Mouse (Mus musculus) liver, embryonic 12.5 days (tissue): Measurements from ENCODE around the gene Urad. TPM values are rescaled to one million over a fixed set of nuclear protein-coding genes. Genes with fewer than 3 reads are reported as not detected.

Experiments
- ATAC-seq: fragments of 200-750 bp; cut with Nextera tagmentation; 2 replicates; pipeline ENCODE4 v1.8.0; 2017; ENCODE audit warnings: moderate number of reproducible peaks, mild to moderate bottlenecking, moderate library complexity
- H3K27ac ChIP-seq: fragments of 300-500 bp; sonication (generic); 2 replicates; pipeline ENCODE4 v1.5.1; 2016; ENCODE audit warnings: mild to moderate bottlenecking
- H3K27me3 ChIP-seq: fragments of 300-500 bp; sonication (generic); replicated peaks from 2 replicates; pipeline ENCODE4 v1.6.1; 2016; ENCODE audit warnings: mild to moderate bottlenecking, moderate library complexity
- H3K36me3 ChIP-seq: fragments of 300-500 bp; sonication (generic); 2 replicates; pipeline ENCODE4 v1.6.1; 2016; ENCODE audit warnings: mild to moderate bottlenecking, moderate library complexity
- H3K4me1 ChIP-seq: fragments of 300-500 bp; sonication (generic); 2 replicates; pipeline ENCODE4 v1.6.1; 2016
- H3K4me2 ChIP-seq: fragments of 300-500 bp; sonication (generic); 2 replicates; pipeline ENCODE4 v1.6.1; 2016; ENCODE audit warnings: mild to moderate bottlenecking, moderate library complexity
- H3K4me3 ChIP-seq: fragments of 300-500 bp; sonication (generic); 2 replicates; pipeline ENCODE4 v1.5.1; 2016; ENCODE audit warnings: mild to moderate bottlenecking, moderate library complexity
- H3K9ac ChIP-seq: fragments of 300-500 bp; sonication (generic); 2 replicates; pipeline ENCODE4 v1.6.1; 2016; ENCODE audit warnings: mild to moderate bottlenecking, moderate library complexity
- H3K9me3 ChIP-seq: fragments of 300-500 bp; sonication (generic); replicated peaks from 2 replicates; pipeline ENCODE4 v1.6.1; 2016; ENCODE audit warnings: mild to moderate bottlenecking, moderate library complexity
- WGBS: fragments of 180-500 bp; shearing (Covaris S2); methylation state at CpG from one replicate; pipeline ENCODE4 v1.1.7; 2016; ENCODE audit not compliant: insufficient replicate concordance; 5-methylcytosine and 5-hydroxymethylcytosine counted together
- polyA plus RNA-seq: library from polyadenylated mRNA; unstranded; fragments of >200 nt; fragmentation: Nextera tagmentation; extraction: Ambion mirVana; gene quantifications from 2 replicates; pipeline ENCODE4 v1.2.1, GENCODE M21; 2016

Gene Urad
- polyA plus RNA-seq: 0.21 TPM in 1 of 2 replicates, not detected in the other

GRCm38 (mm10) chr5:147322183-147322582, at the start of gene Urad:
TSS of gene Urad (minus strand) at chr5:147322440.
- H3K9ac ChIP-seq: no peak within 1 kb of the TSS
- WGBS: 48% methylated on average over 8 of the region's 8 CpGs
- peak within 1 kb of the TSS; percentile 35; the same call in 1 of the 2 replicates for H3K4me2 ChIP-seq
- no peak; the same call in 1 of the 2 replicates for ATAC-seq
- H3K27ac ChIP-seq: no peak within 1 kb of the TSS
- H3K4me1 ChIP-seq: peaks cover 5% of the 10 kb centered on the region; the same call in 1 of the 2 replicates
- no peaks in the 10 kb centered on the region for H3K36me3 ChIP-seq
- no peak within 1 kb of the TSS for H3K4me3 ChIP-seq
- H3K9me3 ChIP-seq: no peaks in the 10 kb centered on the region
- peaks cover 70% of the 10 kb centered on the region for H3K27me3 ChIP-seq

GRCm38 (mm10) chr5:147370276-147370675, 48.0 kb upstream of the Urad start:
- Histone ChIP-seq H3K4me2 (no peak overlapping the region), H3K9me3 (no peaks in the 10 kb centered on the region), H3K27me3 (no peaks in the 10 kb centered on the region), H3K27ac (no peak overlapping the region), H3K9ac (no peak overlapping the region), H3K36me3 (no peaks in the 10 kb centered on the region), H3K4me3 (no peak overlapping the region), H3K4me1 (no peaks in the 10 kb centered on the region)
- ATAC-seq: no peak
- 74% methylated on average over 8 of the region's 8 CpGs for WGBS

- 84% methylated on average over 6 of the region's 6 CpGs for WGBS
- no peaks in the 10 kb centered on the region for H3K9me3 ChIP-seq
- H3K36me3 ChIP-seq: no peaks in the 10 kb centered on the region
- H3K4me1 ChIP-seq: no peaks in the 10 kb centered on the region
- H3K4me3 ChIP-seq: no peak overlapping the region
- no peak overlapping the region for H3K27ac ChIP-seq
- H3K9ac ChIP-seq: no peak overlapping the region
- H3K27me3 ChIP-seq: no peaks in the 10 kb centered on the region
- ATAC-seq: no peak
- no peak overlapping the region for H3K4me2 ChIP-seq
These were observed 46.0 kb upstream of the Urad start for GRCm38 (mm10) chr5:147368221-147368620.

- WGBS: 24% methylated on average over 16 of the region's 16 CpGs
- no peaks in the 10 kb centered on the region for H3K27me3 ChIP-seq
- H3K4me2 ChIP-seq: peak overlapping the region; percentile 3
- no peak overlapping the region for H3K4me3 ChIP-seq
- no peaks in the 10 kb centered on the region for H3K9me3 ChIP-seq
- H3K36me3 ChIP-seq: no peaks in the 10 kb centered on the region
- H3K9ac ChIP-seq: no peak overlapping the region
- no peaks in the 10 kb centered on the region for H3K4me1 ChIP-seq
- no peak for ATAC-seq
- peak overlapping the region; percentile 59; the same call in 1 of the 2 replicates for H3K27ac ChIP-seq
These were observed 43.9 kb upstream of the Urad start for GRCm38 (mm10) chr5:147365995-147366765.

GRCm38 (mm10) chr5:147363054-147363453, 40.8 kb upstream of the Urad start:
- H3K4me1 ChIP-seq: no peaks in the 10 kb centered on the region
- no peak overlapping the region for H3K27ac ChIP-seq
- H3K4me2 ChIP-seq: no peak overlapping the region
- no peaks in the 10 kb centered on the region for H3K36me3 ChIP-seq
- ATAC-seq: no peak
- no peak overlapping the region for H3K4me3 ChIP-seq
- H3K9me3 ChIP-seq: no peaks in the 10 kb centered on the region
- H3K27me3 ChIP-seq: no peaks in the 10 kb centered on the region
- WGBS: 34% methylated on average over 12 of the region's 12 CpGs
- no peak overlapping the region for H3K9ac ChIP-seq

GRCm38 (mm10) chr5:147358481-147358880, 36.2 kb upstream of the Urad start:
- H3K27me3 ChIP-seq: no peaks in the 10 kb centered on the region
- no peak for ATAC-seq
- no peak overlapping the region for H3K9ac ChIP-seq
- no peak overlapping the region for H3K4me2 ChIP-seq
- H3K27ac ChIP-seq: no peak overlapping the region
- 81% methylated on average over 11 of the region's 11 CpGs for WGBS
- no peaks in the 10 kb centered on the region for H3K9me3 ChIP-seq
- no peak overlapping the region for H3K4me3 ChIP-seq
- no peaks in the 10 kb centered on the region for H3K36me3 ChIP-seq
- H3K4me1 ChIP-seq: no peaks in the 10 kb centered on the region

- 0 out of 2 replicates have a peak, but pooled peaks cover under 1% of the 10 kb centered on the region for H3K27me3 ChIP-seq
- 42% methylated on average over 3 of the region's 3 CpGs for WGBS
These were observed 35.3 kb upstream of the Urad start for GRCm38 (mm10) chr5:147357536-147357935.

GRCm38 (mm10) chr5:147356260-147357055, 34.2 kb upstream of the Urad start:
- 76% methylated on average over 13 of the region's 13 CpGs for WGBS
- no peak for ATAC-seq
- no peaks in the 10 kb centered on the region for H3K9me3 ChIP-seq

More at GRCm38 (mm10) chr5:147357536-147357935, 35.3 kb upstream of the Urad start:
- no peak overlapping the region for H3K27ac ChIP-seq
- no peaks in the 10 kb centered on the region for H3K9me3 ChIP-seq
- H3K4me1 ChIP-seq: no peaks in the 10 kb centered on the region
- no peak overlapping the region for H3K4me3 ChIP-seq
- ATAC-seq: no peak
- no peaks in the 10 kb centered on the region for H3K36me3 ChIP-seq
- H3K9ac ChIP-seq: no peak overlapping the region
- H3K4me2 ChIP-seq: no peak overlapping the region

GRCm38 (mm10) chr5:147355788-147356187, 33.5 kb upstream of the Urad start:
- Histone ChIP-seq H3K4me3 (no peak overlapping the region), H3K27me3 (0 out of 2 replicates have a peak, but pooled peaks cover 3% of the 10 kb centered on the region), H3K9me3 (no peaks in the 10 kb centered on the region), H3K9ac (no peak overlapping the region), H3K4me2 (no peak overlapping the region), H3K27ac (no peak overlapping the region), H3K4me1 (no peaks in the 10 kb centered on the region), H3K36me3 (no peaks in the 10 kb centered on the region)
- ATAC-seq: no peak
- 53% methylated on average over 3 of the region's 3 CpGs for WGBS

More at GRCm38 (mm10) chr5:147356260-147357055, 34.2 kb upstream of the Urad start:
- Histone ChIP-seq H3K4me3 (no peak overlapping the region), H3K27me3 (0 out of 2 replicates have a peak, but pooled peaks cover 3% of the 10 kb centered on the region), H3K4me1 (no peaks in the 10 kb centered on the region), H3K27ac (no peak overlapping the region), H3K36me3 (no peaks in the 10 kb centered on the region), H3K9ac (no peak overlapping the region), H3K4me2 (no peak overlapping the region)

- H3K4me2 ChIP-seq: no peak overlapping the region
- no peaks in the 10 kb centered on the region for H3K4me1 ChIP-seq
- H3K4me3 ChIP-seq: no peak overlapping the region
- H3K9me3 ChIP-seq: no peaks in the 10 kb centered on the region
- 0 out of 2 replicates have a peak, but pooled peaks cover 3% of the 10 kb centered on the region for H3K27me3 ChIP-seq
- ATAC-seq: no peak
- 57% methylated on average over 8 of the region's 8 CpGs for WGBS
- H3K36me3 ChIP-seq: no peaks in the 10 kb centered on the region
- no peak overlapping the region for H3K27ac ChIP-seq
- H3K9ac ChIP-seq: no peak overlapping the region
These were observed 32.7 kb upstream of the Urad start for GRCm38 (mm10) chr5:147354985-147355384.

GRCm38 (mm10) chr5:147354161-147354780, 32.0 kb upstream of the Urad start:
- H3K4me3 ChIP-seq: no peak overlapping the region
- WGBS: 44% methylated on average over 17 of the region's 17 CpGs
- H3K4me2 ChIP-seq: no peak overlapping the region
- H3K9ac ChIP-seq: no peak overlapping the region
- no peak for ATAC-seq
- H3K4me1 ChIP-seq: no peaks in the 10 kb centered on the region
- H3K9me3 ChIP-seq: no peaks in the 10 kb centered on the region
- H3K36me3 ChIP-seq: no peaks in the 10 kb centered on the region
- no peak overlapping the region for H3K27ac ChIP-seq
- H3K27me3 ChIP-seq: 0 out of 2 replicates have a peak, but pooled peaks cover 3% of the 10 kb centered on the region
